Mouse (Mus musculus): ENCODE measurements at regions not wholly inside any gene's neighbourhood (a gene's known extent, or its start where the extent isn't known, plus 50 kb on each side); places are given as distances from the start of the nearest gene placed in this dataset.

DNA sequence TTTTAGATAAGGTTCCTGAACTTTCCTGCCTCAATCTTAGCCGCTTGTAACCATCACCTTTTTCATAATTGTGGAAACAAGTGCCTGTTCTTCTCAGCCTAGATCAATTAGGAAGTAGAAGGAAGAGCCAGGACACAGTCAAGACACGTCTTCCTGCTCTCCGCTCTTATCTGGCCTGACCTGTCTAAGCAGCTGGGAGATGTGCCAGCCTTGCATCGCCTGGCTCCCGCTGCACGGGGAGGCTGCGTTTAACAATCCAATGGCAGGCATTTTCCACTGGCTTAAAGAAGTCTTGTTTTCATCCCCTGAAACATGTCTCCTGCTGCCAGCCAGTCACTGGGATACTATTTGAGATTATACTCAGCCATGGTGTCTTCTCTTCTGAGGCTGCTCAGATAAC, 86.3 kb upstream of the Tmem108 start:
- TF ChIP-seq CTCF (IDR thresholded peaks at IDR 0.05; ENCODE audit: low read depth, low read length) = no peak
- no peak for TF ChIP-seq POLR2A (IDR thresholded peaks at IDR 0.05; ENCODE audit: borderline replicate concordance, low read depth, low read length)
